Mouse (Mus musculus) stomach, embryonic 14.5 days (tissue): Measurements from ENCODE around the gene Nmu. TPM values are rescaled to one million over a fixed set of nuclear protein-coding genes. Genes with fewer than 3 reads are reported as not detected.

Source experiments
- ATAC-seq: fragments of 200-750 bp; cut with Nextera tagmentation; 2 replicates; pipeline ENCODE4 v1.8.0; 2017; ENCODE audit warnings: low read depth, moderate TSS enrichment; ENCODE audit not compliant: insufficient number of reproducible peaks, insufficient read depth, low FRiP score
- H3K27ac ChIP-seq: fragments of 300-500 bp; sonication (generic); 2 replicates; pipeline ENCODE4 v1.5.1; 2014; ENCODE audit warnings: mild to moderate bottlenecking, low read length, moderate library complexity, mixed read lengths
- H3K27me3 ChIP-seq: fragments of 300-500 bp; sonication (generic); 2 replicates; pipeline ENCODE4 v1.6.1; 2014; ENCODE audit warnings: low read length, control low read depth, mixed read lengths; ENCODE audit not compliant: control insufficient read depth, insufficient read depth
- H3K36me3 ChIP-seq: fragments of 300-500 bp; sonication (generic); 2 replicates; pipeline ENCODE4 v1.6.1; 2014; ENCODE audit warnings: mild to moderate bottlenecking, control low read depth, low read length, moderate library complexity, mixed read lengths; ENCODE audit not compliant: control insufficient read depth, insufficient read depth
- H3K4me1 ChIP-seq: fragments of 300-500 bp; sonication (generic); 2 replicates; pipeline ENCODE4 v1.6.1; 2014; ENCODE audit warnings: low read length, control low read depth, mixed read lengths; ENCODE audit not compliant: control insufficient read depth, insufficient read depth
- H3K4me2 ChIP-seq: fragments of 300-500 bp; sonication (generic); replicated peaks from 2 replicates; pipeline ENCODE4 v1.6.1; 2014; ENCODE audit warnings: low read depth, low read length, control low read depth
- H3K4me3 ChIP-seq: fragments of 300-500 bp; sonication (generic); 2 replicates; pipeline ENCODE4 v1.5.1; 2014; ENCODE audit warnings: low read depth, low read length, control low read depth
- H3K9ac ChIP-seq: fragments of 300-500 bp; sonication (generic); replicated peaks from 2 replicates; pipeline ENCODE4 v1.6.1; 2014; ENCODE audit warnings: low read depth, mild to moderate bottlenecking, control low read depth, low read length, moderate library complexity, mixed read lengths
- H3K9me3 ChIP-seq: fragments of 300-500 bp; sonication (generic); 2 replicates; pipeline ENCODE4 v1.6.1; 2016; ENCODE audit warnings: low read depth, low read length, control low read depth; ENCODE audit not compliant: control insufficient read depth
- WGBS: fragments of 180-500 bp; shearing (Covaris S2); extraction: QIAGEN DNeasy Blood & Tissue Kit; methylation state at CpG from one replicate; pipeline ENCODE4 v1.1.7; 2014; 5-methylcytosine and 5-hydroxymethylcytosine counted together
- polyA plus RNA-seq: library from polyadenylated mRNA; unstranded; fragments of >200 nt; fragmentation: Nextera tagmentation; extraction: Ambion mirVana; gene quantifications from 2 replicates; pipeline ENCODE4 v1.2.1, GENCODE M21; 2014

The Nmu gene
- polyA plus RNA-seq, 1 experiment from 2014 or later = not detected

DNA sequence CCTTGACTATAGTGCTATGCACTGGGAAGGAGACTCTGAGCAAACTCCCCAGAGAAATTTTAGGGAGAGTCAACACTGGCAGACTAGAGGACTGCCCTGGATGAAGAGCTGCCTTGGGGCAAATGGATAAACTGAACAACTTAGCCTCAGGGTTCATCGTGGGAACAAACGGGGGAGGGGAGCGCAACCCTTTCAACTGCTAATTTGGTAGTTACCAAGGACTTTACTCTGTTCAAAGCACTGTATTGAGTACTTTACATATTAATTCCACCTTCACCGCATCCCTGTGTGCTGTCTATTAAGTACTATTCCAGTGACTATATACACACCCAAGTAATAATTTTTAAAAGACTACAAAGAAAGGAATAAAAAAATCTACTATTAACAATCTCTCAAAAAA is 77.9 kb downstream of the Nmu start:
- no peak for ATAC-seq
- no peak overlapping the region for H3K4me2 ChIP-seq
- H3K27me3 ChIP-seq = no peaks in the 10 kb centered on the region
- no peak overlapping the region for H3K4me3 ChIP-seq
- no peak overlapping the region for H3K9ac ChIP-seq
- H3K27ac ChIP-seq = no peak overlapping the region
- no peaks in the 10 kb centered on the region for H3K9me3 ChIP-seq
- H3K36me3 ChIP-seq = no peaks in the 10 kb centered on the region
- whole genome bisulfite sequencing = 69% methylated on average over 4 of the region's 4 CpGs
- H3K4me1 ChIP-seq = no peaks in the 10 kb centered on the region

DNA sequence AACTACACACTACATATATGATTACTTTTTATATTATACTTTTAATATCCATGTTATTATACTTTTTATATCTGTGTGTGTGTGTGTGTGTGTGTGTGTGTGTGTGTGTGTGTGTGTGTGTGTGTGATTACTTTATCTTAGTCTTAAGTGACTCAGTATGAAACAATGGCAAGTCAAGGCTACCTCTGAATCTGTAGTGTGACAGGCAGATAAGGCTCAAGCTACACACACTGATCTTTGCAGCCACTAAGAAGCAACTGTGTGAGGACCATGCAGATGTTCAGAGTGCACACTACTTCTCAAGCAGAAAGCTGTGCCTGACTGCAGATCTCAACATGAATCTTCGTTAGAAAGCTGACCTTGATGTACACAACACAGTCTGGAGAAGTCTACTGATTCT is 79.7 kb downstream of the Nmu start:
- no peaks in the 10 kb centered on the region for H3K9me3 ChIP-seq
- H3K27ac ChIP-seq = no peak overlapping the region
- no peak overlapping the region for H3K4me3 ChIP-seq
- H3K27me3 ChIP-seq = no peaks in the 10 kb centered on the region
- H3K4me1 ChIP-seq = no peaks in the 10 kb centered on the region
- ATAC-seq = no peak
- WGBS = 81% methylated on average over 1 of the region's 1 CpGs
- no peak overlapping the region for H3K4me2 ChIP-seq
- no peaks in the 10 kb centered on the region for H3K36me3 ChIP-seq
- no peak overlapping the region for H3K9ac ChIP-seq

Other genes starting within 250 kb of the Nmu start
- gene Srd5a3, start 223.5 kb downstream of the Nmu start, polyA plus RNA-seq = 33.6 and 34.1 TPM in 2 replicates
- gene Tmem165, start 179.9 kb downstream of the Nmu start, polyA plus RNA-seq = 120 and 127 TPM in 2 replicates
- 20.6 and 21.1 TPM in 2 replicates for gene Clock, start 59.0 kb downstream of the Nmu start, polyA plus RNA-seq
- gene Pdcl2, start 32.6 kb downstream of the Nmu start, polyA plus RNA-seq = not detected in 2 replicates
- gene Gm7271, start 120.3 kb upstream of the Nmu start, polyA plus RNA-seq = not detected in 2 replicates
- gene Exoc1, start 165.5 kb upstream of the Nmu start, polyA plus RNA-seq = 34.9 and 40.2 TPM in 2 replicates
- 9.5 and 9.6 TPM in 2 replicates for gene Cep135, start 224.9 kb upstream of the Nmu start, polyA plus RNA-seq